Mouse (Mus musculus) liver, embryonic 15.5 days (tissue): ENCODE data around the gene Preb. TPM values are rescaled to one million over a fixed set of nuclear protein-coding genes. Genes with fewer than 3 reads are reported as not detected.

ENCODE experiments used
- ATAC-seq: fragments of 200-750 bp; cut with Nextera tagmentation; 2 replicates; pipeline ENCODE4 v1.8.0; 2017; ENCODE audit warnings: moderate number of reproducible peaks, mild to moderate bottlenecking, moderate library complexity; ENCODE audit not compliant: insufficient read depth
- H3K27ac ChIP-seq: fragments of 300-500 bp; sonication (generic); replicated peaks from 2 replicates; pipeline ENCODE4 v1.5.1; 2015; ENCODE audit warnings: mild to moderate bottlenecking, inconsistent platforms
- H3K27me3 ChIP-seq: fragments of 300-500 bp; sonication (generic); 2 replicates; pipeline ENCODE4 v1.6.1; 2015; ENCODE audit warnings: mild to moderate bottlenecking, inconsistent platforms
- H3K36me3 ChIP-seq: fragments of 300-500 bp; sonication (generic); replicated peaks from 2 replicates; pipeline ENCODE4 v1.6.1; 2015; ENCODE audit warnings: moderate library complexity, mild to moderate bottlenecking, inconsistent platforms
- H3K4me1 ChIP-seq: fragments of 300-500 bp; sonication (generic); replicated peaks from 2 replicates; pipeline ENCODE4 v1.6.1; 2015; ENCODE audit warnings: inconsistent platforms
- H3K4me2 ChIP-seq: fragments of 300-500 bp; sonication (generic); 2 replicates; pipeline ENCODE4 v1.6.1; 2015; ENCODE audit warnings: moderate library complexity, mild to moderate bottlenecking, inconsistent platforms
- H3K4me3 ChIP-seq: fragments of 300-500 bp; sonication (generic); replicated peaks from 2 replicates; pipeline ENCODE4 v1.5.1; 2015; ENCODE audit warnings: mild to moderate bottlenecking, inconsistent platforms
- H3K9ac ChIP-seq: fragments of 300-500 bp; sonication (generic); 2 replicates; pipeline ENCODE4 v1.6.1; 2015; ENCODE audit warnings: moderate library complexity, mild to moderate bottlenecking, inconsistent platforms
- H3K9me3 ChIP-seq: fragments of 300-500 bp; sonication (generic); replicated peaks from 2 replicates; pipeline ENCODE4 v1.6.1; 2016; ENCODE audit warnings: inconsistent platforms
- WGBS: fragments of 180-500 bp; shearing (Covaris S2); methylation state at CpG from one replicate; pipeline ENCODE4 v1.1.7; 2015; ENCODE audit warnings: mixed read lengths; ENCODE audit not compliant: insufficient replicate concordance; 5-methylcytosine and 5-hydroxymethylcytosine counted together
- polyA plus RNA-seq: library from polyadenylated mRNA; unstranded; fragments of >200 nt; fragmentation: Nextera tagmentation; extraction: Ambion mirVana; gene quantifications from 2 replicates; pipeline ENCODE4 v1.2.1, GENCODE M21; 2015

Preb gene
- polyA plus RNA-seq, 1 experiment from 2014 or later, result 97.0 TPM

- Histone ChIP-seq H3K27ac (peak within 1 kb of the TSS; percentile 87), H3K36me3 (peaks cover 29% of the 10 kb centered on the region), H3K4me2 (peak within 1 kb of the TSS; percentile 95), H3K9ac (peak within 1 kb of the TSS; percentile 64), H3K9me3 (no peaks in the 10 kb centered on the region), H3K4me1 (peaks cover 59% of the 10 kb centered on the region), H3K27me3 (no peaks in the 10 kb centered on the region), H3K4me3 (peak within 1 kb of the TSS; percentile 75)
- peak; percentile 90 for ATAC-seq
- under 1% methylated on average over 40 of the region's 40 CpGs for WGBS
Measured at GRCm38 (mm10) chr5:30921256-30922033, 38.7 kb downstream of the Preb start, which contains the start of gene Khk. Khk (plus strand) TSS chr5:30921431.

GRCm38 (mm10) chr5:30920621-30921020 is 39.5 kb downstream of the Preb start:
- H3K4me1 ChIP-seq, result peaks cover 67% of the 10 kb centered on the region
- H3K36me3 ChIP-seq, result peaks cover 29% of the 10 kb centered on the region

GRCm38 (mm10) chr5:30919831-30920614 is 40.1 kb downstream of the Preb start:
- Histone ChIP-seq H3K4me1 (peaks cover 73% of the 10 kb centered on the region), H3K36me3 (peaks cover 29% of the 10 kb centered on the region), H3K27me3 (no peaks in the 10 kb centered on the region), H3K9ac (no peak overlapping the region), H3K4me2 (peak overlapping the region; percentile 95), H3K4me3 (no peak overlapping the region), H3K9me3 (no peaks in the 10 kb centered on the region), H3K27ac (no peak overlapping the region)
- 75% methylated on average over 11 of the region's 11 CpGs for WGBS
- no peak for ATAC-seq

More at GRCm38 (mm10) chr5:30920621-30921020, 39.5 kb downstream of the Preb start:
- H3K4me3 ChIP-seq, result peak overlapping the region; percentile 75
- H3K27ac ChIP-seq, result peak overlapping the region; percentile 87; the same call in 1 of the 2 replicates
- H3K27me3 ChIP-seq, result no peaks in the 10 kb centered on the region
- 61% methylated on average over 19 of the region's 19 CpGs for WGBS
- no peaks in the 10 kb centered on the region for H3K9me3 ChIP-seq
- H3K4me2 ChIP-seq, result peak overlapping the region; percentile 95
- no peak overlapping the region for H3K9ac ChIP-seq
- no peak for ATAC-seq

- H3K9ac ChIP-seq, result no peak overlapping the region
- no peaks in the 10 kb centered on the region for H3K27me3 ChIP-seq
- no peaks in the 10 kb centered on the region for H3K9me3 ChIP-seq
- no peak overlapping the region for H3K4me3 ChIP-seq
- peaks cover 84% of the 10 kb centered on the region for H3K4me1 ChIP-seq
- H3K36me3 ChIP-seq, result peaks cover 29% of the 10 kb centered on the region
- 75% methylated on average over 8 of the region's 8 CpGs for WGBS
- ATAC-seq, result no peak
- H3K27ac ChIP-seq, result no peak overlapping the region
- H3K4me2 ChIP-seq, result no peak overlapping the region
Measured at GRCm38 (mm10) chr5:30918691-30919090, 41.5 kb downstream of the Preb start.

- ATAC-seq, result no peak
- Histone ChIP-seq H3K9ac (no peak overlapping the region), H3K9me3 (no peaks in the 10 kb centered on the region), H3K36me3 (peaks cover 29% of the 10 kb centered on the region), H3K4me3 (no peak overlapping the region), H3K27me3 (no peaks in the 10 kb centered on the region), H3K27ac (no peak overlapping the region), H3K4me1 (peaks cover 84% of the 10 kb centered on the region), H3K4me2 (no peak overlapping the region)
- WGBS, result 78% methylated on average over 31 of the region's 31 CpGs
Measured at GRCm38 (mm10) chr5:30917891-30918670, 42.1 kb downstream of the Preb start.

- Histone ChIP-seq H3K4me2 (no peak overlapping the region), H3K27ac (no peak overlapping the region), H3K27me3 (no peaks in the 10 kb centered on the region), H3K36me3 (peaks cover 29% of the 10 kb centered on the region), H3K4me3 (no peak overlapping the region), H3K4me1 (peaks cover 84% of the 10 kb centered on the region), H3K9ac (no peak overlapping the region), H3K9me3 (no peaks in the 10 kb centered on the region)
- no peak for ATAC-seq
- WGBS, result 84% methylated on average over 11 of the region's 11 CpGs
Measured at GRCm38 (mm10) chr5:30917348-30917747, 42.8 kb downstream of the Preb start.

GRCm38 (mm10) chr5:30916841-30917240 is 43.3 kb downstream of the Preb start:
- Histone ChIP-seq H3K27me3 (no peaks in the 10 kb centered on the region), H3K9ac (no peak overlapping the region), H3K4me1 (peaks cover 83% of the 10 kb centered on the region), H3K27ac (peak overlapping the region; percentile 77), H3K4me3 (no peak overlapping the region), H3K9me3 (no peaks in the 10 kb centered on the region), H3K4me2 (no peak overlapping the region), H3K36me3 (peaks cover 29% of the 10 kb centered on the region)
- 77% methylated on average over 9 of the region's 9 CpGs for whole genome bisulfite sequencing
- ATAC-seq, result no peak

- Histone ChIP-seq H3K9me3 (no peaks in the 10 kb centered on the region), H3K4me1 (peaks cover 81% of the 10 kb centered on the region), H3K9ac (peak overlapping the region; percentile 52; the same call in 1 of the 2 replicates)
Measured at GRCm38 (mm10) chr5:30915974-30916433, 44.2 kb downstream of the Preb start.

GRCm38 (mm10) chr5:30915456-30915855 is 44.7 kb downstream of the Preb start:
- H3K4me2 ChIP-seq, result peak overlapping the region; percentile 65
- H3K36me3 ChIP-seq, result peaks cover 29% of the 10 kb centered on the region
- peaks cover 81% of the 10 kb centered on the region for H3K4me1 ChIP-seq
- 21% methylated on average over 9 of the region's 9 CpGs for WGBS
- H3K9ac ChIP-seq, result peak overlapping the region; percentile 52
- H3K27ac ChIP-seq, result peak overlapping the region; percentile 77
- H3K4me3 ChIP-seq, result peak overlapping the region; percentile 45
- no peaks in the 10 kb centered on the region for H3K9me3 ChIP-seq
- ATAC-seq, result no peak; the same call in 1 of the 2 replicates
- H3K27me3 ChIP-seq, result no peaks in the 10 kb centered on the region

More at GRCm38 (mm10) chr5:30915974-30916433, 44.2 kb downstream of the Preb start:
- Histone ChIP-seq H3K27ac (peak overlapping the region; percentile 77), H3K27me3 (no peaks in the 10 kb centered on the region), H3K36me3 (peaks cover 29% of the 10 kb centered on the region), H3K4me3 (peak overlapping the region; percentile 45; the same call in 1 of the 2 replicates), H3K4me2 (peak overlapping the region; percentile 65)
- WGBS, result 3% methylated on average over 7 of the region's 7 CpGs
- peak; percentile 47 for ATAC-seq

GRCm38 (mm10) chr5:30914849-30915248 is 45.3 kb downstream of the Preb start:
- Histone ChIP-seq H3K36me3 (peaks cover 28% of the 10 kb centered on the region), H3K4me3 (peak overlapping the region; percentile 45), H3K9me3 (no peaks in the 10 kb centered on the region), H3K9ac (peak overlapping the region; percentile 31), H3K4me1 (peaks cover 84% of the 10 kb centered on the region), H3K27ac (peak overlapping the region; percentile 77), H3K4me2 (peak overlapping the region; percentile 65), H3K27me3 (no peaks in the 10 kb centered on the region)
- no peak for ATAC-seq
- WGBS, result 26% methylated on average over 6 of the region's 6 CpGs
